Mouse (Mus musculus) gastrocnemius, postnatal 4 days (tissue): ENCODE results near the gene Adh4. TPM values are rescaled to one million over a fixed set of nuclear protein-coding genes. Genes with fewer than 3 reads are reported as not detected.
"Not testable (repeated sequence)": the region's sequence is repeated elsewhere in the genome, so short reads cannot be mapped to it uniquely, and the experiment has no call there.

ENCODE experiments used
- DNase-seq, 2 experiments: peaks; one replicate each; pipeline ENCODE4 v3.0.0; 2021 to 2022; ENCODE audit warnings: low spot score in 2 of 2, mixed read lengths in 2 of 2
- total RNA-seq, 2 experiments: library from RNA; stranded (reverse); gene quantifications; 2 replicates each; pipeline ENCODE4 v1.2.3; 2021

Adh4 gene
- total RNA-seq, 2 experiments from 2014 or later, result not detected

DNA sequence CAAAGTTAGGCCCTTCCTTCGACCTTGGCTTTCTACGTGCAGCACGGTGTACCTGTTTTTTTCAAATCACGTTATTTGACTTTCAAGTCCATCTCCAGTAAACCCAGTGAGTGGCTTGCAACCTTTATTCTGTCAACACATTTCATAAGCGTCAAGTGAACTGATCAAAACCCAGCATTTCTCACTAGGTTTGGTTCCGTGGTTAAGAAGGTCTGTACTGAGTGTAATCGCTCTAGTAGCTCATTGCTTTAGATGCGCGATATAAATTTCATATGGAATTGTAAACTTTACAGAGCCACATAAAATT is 28.2 kb downstream of the Adh4 start:
- no peak for DNase-seq

DNA sequence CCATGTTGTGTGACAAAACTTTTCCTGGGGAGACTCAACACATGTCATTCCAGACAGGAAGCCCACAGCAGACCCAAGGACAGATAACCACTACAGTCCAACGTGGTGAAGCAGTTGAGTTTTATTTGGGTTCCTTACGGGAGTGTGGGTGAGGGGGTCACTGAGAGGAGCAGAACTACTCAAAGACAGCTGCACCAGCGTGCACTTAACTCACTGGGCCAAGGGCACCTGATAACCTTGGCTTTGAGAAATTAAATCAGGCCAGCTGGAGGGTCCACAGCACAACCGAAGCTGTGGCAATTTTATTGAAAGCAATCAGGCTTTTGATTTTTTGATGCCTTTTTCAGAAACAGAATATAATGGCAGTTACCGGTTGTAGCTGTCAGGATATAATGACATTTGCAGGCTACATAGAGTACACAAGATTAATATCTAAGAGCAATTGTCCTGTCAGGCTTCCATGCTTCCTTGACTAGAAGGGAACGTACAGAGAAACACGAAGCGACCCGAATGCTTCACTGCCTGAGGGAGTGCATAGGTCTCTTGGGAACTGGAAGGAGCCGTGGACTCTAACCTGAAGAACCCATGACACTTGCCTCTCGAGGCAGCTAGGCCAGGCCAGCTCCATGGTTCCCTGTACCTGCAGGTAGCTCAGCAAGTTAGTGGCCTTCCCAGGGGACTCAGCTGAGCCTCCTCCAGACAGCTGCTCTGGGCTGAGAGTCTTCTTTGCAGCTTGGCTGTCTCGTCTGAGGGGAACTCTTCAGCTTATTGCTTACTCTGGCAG is 33.0 kb downstream of the Adh4 start:
- no peak for DNase-seq

DNA sequence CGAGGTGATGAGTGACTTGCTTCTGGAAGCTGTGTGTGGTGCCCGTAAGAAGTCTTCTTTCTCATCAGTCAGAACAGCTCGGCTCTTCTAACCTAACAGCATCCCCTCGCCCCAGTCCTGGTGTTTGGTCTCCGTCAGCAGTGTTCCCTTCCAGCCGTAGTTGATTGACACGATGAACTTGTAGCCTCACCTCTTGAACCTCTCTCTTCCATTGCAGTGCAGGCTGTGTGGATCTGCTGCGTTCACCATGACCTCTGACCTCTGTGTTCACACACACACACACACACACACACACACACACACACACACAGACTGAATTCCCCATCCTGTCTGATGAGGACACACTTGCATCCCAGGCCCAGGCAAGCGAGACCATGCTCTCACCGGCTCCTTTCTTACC is 36.9 kb downstream of the Adh4 start:
- DNase-seq, result no peak

- no peak for DNase-seq
Observed at GRCm38 (mm10) chr3:138454234-138454633, 39.0 kb downstream of the Adh4 start.

DNA sequence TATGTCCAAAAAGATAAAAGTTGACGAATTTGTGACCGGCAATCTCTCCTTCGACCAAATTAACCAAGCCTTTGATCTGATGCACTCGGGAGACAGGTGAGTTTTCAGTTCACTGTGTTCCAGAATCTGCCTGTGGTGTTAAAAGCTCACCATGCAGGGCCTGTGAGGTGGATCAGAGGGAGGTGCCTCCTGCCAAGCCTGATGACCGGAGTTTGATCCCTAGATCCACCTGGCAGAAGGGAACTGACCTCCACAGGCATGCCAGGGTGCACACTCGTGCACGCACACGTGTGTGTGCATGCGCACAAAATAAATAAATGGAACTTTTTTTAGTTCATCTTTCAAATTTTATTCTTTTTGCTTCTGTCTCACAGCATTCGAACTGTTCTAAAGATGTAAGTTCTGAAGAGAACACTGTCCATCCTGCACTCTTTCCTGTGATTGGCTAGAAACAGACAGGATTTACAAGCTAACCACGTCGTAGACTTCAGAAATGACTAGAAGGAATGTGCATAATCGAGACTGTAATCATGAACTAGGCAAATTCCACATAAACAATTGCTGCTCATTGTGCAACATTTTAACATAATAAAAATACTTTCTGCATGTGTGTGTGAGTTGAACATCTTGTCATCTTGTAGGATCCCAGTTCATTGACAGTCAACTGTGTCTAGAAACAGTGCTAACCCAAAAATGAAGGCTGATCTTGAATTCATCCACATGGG is 39.6 kb downstream of the Adh4 start:
- DNase-seq, result no peak

GRCm38 (mm10) chr3:138458441-138458840 is 43.2 kb downstream of the Adh4 start:
- no peak for DNase-seq

DNA sequence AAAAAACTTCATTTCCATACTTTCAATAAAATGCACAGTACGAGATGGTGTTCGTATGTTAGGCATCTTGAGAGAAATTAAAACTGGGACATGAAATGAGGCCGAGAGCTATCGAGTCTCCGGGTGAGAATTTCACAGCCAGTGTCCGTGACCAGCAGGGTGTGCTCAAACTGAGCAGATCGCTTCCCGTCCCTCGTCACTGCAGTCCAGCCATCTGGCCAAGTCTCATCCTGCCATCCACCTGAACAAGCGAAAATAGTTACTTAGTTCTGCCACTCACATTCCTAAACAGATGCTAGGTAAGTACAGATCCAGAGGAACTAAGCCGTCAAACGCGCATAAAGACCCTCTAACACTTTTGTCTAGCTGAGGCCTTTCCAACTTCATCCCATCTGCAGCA is 45.0 kb downstream of the Adh4 start:
- no peak for DNase-seq

- DNase-seq, result no peak
Observed at GRCm38 (mm10) chr3:138461832-138462231, 46.6 kb downstream of the Adh4 start.

- no peak for DNase-seq
Observed at GRCm38 (mm10) chr3:138463137-138463536, 47.9 kb downstream of the Adh4 start.

DNA sequence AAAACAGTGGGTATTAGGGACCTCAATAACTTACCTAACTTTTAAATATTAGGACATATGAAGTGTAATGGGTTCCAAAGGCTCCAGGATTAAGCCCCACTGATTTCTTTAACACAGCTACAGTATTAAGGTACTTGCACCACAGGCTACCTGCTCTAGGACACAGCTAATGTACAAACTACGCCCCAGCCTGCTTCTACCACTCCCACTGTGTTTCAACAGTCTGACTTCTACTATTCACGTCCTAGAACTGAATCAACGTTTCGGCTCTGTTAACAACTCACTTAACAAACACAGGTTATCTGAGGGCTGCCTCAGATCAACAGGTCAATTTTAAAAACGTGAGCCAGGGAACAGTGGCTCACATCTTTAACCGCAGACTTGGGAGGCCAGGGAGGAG is 48.5 kb downstream of the Adh4 start:
- no peak for DNase-seq

DNA sequence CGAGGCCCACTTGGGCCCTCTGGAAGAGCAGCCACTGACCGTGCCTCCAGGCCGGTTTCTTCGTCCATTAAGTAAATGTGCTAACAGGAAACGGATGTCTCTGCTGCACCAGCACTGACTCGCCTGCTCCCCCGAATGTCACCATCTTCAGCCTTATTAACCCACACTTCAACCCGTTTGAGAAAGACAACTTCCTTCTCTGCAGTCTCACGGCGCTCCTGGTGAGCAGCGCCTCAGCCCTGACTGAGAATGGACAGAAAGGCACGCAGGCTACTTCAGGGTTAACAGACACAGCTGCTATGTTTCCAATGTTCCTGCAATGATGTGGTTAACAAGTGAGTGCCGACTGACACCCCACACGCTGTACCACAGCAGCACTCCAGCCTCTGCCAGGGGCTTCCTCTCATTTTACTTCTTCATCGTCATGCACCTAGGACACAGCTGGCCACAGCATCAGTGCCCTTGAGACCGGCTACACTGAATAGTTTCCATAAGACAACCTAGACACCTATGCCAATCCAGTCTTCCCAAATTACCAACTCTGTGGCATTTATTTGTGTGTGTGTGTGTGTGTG is 49.4 kb downstream of the Adh4 start:
- no peak for DNase-seq

GRCm38 (mm10) chr3:138466656-138467055 is 51.4 kb downstream of the Adh4 start:
- not testable (repeated sequence) for DNase-seq

DNA sequence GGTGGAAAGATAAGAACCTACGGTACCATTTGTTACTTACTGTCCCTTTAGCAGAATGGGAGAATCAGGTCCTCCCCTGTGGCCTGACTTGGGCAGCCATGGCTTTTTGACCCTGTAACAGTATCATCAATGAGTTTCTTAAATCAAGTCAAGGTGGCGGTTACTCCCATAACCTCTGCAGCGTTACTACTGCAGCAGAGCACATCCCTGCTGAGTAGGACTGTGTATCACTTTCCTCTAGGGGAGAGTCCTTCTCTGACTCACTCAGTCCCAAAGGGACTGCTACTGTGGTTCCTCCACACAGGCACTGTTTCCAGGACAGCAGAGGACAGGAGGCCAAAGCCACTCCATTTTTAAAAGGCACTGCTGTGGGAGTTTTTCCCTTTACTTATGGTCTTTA is 55.8 kb downstream of the Adh4 start:
- no peak for DNase-seq

DNA sequence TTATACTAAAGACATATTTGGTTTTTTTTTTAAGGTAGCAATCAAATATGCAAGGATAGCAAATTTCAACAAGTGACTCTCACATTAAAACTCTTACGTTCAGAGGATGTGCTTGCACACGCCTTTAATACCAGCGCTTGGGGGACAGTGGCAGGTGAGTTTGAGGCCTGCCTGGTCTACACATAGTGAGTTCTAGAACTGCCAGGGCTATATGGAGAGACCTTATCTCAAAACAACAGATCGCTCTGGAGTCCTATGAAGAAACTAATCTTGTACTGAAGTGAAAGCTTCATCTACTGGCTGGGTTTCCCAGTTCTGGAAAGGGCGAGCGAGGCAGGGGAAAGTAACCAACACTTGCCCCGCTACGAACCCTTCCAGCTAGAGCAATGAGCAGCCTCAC is 64.2 kb downstream of the Adh4 start:
- no peak for DNase-seq

Other genes with a start within 250 kb of the Adh4 start
- gene 4930579F01Rik, start 221.6 kb upstream of the Adh4 start, total RNA-seq, result not detected
- gene Adh7, start 197.7 kb upstream of the Adh4 start, total RNA-seq, result under 1 TPM; 0.47 to 0.52 TPM
- gene Adh1, start 154.5 kb upstream of the Adh4 start, total RNA-seq, result 10 to 100 TPM; 28.8 to 29.3 TPM
- gene Adh6a, start 102.2 kb upstream of the Adh4 start, total RNA-seq, result not detected
- gene Adh6b, start 73.7 kb upstream of the Adh4 start, total RNA-seq, result under 1 TPM; 0.12 to 0.52 TPM
- 10 to 100 TPM; 74.4 to 80.7 TPM for gene Adh5, start 27.6 kb downstream of the Adh4 start, total RNA-seq
- gene Metap1, start 74.0 kb downstream of the Adh4 start, total RNA-seq, result 10 to 100 TPM; 47.0 to 50.2 TPM
- gene Eif4e, start 110.7 kb downstream of the Adh4 start, total RNA-seq, result 100 to 1,000 TPM; 132 to 141 TPM